Mouse (Mus musculus): ENCODE measurements at regions not wholly inside any gene's neighbourhood (a gene's known extent, or its start where the extent isn't known, plus 50 kb on each side); places are given as distances from the start of the nearest gene placed in this dataset.

DNA sequence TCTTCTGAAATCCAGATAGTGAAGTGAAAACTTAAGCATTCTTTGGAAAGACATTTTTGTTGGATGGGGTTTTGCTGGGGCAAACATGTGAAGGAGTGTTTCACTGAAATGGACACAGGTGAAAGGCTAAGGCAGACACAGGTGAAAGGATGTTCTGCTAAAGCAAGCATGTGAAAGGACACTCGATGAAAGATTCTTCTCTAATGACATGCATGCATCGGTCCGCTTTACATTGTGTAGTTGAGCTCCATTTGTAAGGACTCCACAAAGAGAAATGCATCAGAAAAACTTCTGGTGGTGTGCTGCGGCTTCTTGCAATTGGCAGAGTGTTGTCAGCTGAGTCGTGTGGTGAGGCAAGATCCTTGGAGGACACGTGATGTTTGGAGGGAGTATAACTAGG is 89.2 kb upstream of the Fam174b start:
- Histone ChIP-seq H3K9me3 (ENCODE audit: low read length) (no peaks in the 10 kb centered on the region), H3K4me3 (ENCODE audit: low read length) (no peak overlapping the region), H3K9ac (replicated peaks; ENCODE audit: low read length) (no peak overlapping the region), H3K36me3 (ENCODE audit: insufficient read depth, low read length) (no peaks in the 10 kb centered on the region), H3K4me1 (ENCODE audit: insufficient read depth, low read length) (no peaks in the 10 kb centered on the region; the same call in 1 of the 2 replicates), H3K27me3 (ENCODE audit: insufficient read depth, low read length) (no peaks in the 10 kb centered on the region), H3K4me2 (ENCODE audit: low read depth, low read length) (no peak overlapping the region), H3K27ac (no peak overlapping the region)
- TF ChIP-seq CTCF (IDR thresholded peaks at IDR 0.05; ENCODE audit: low read depth), result no peak
- 89% methylated on average over 6 of the region's 6 CpGs for WGBS
- no peak for DNase-seq (ENCODE audit: low spot score)
- ATAC-seq, result no peak

GRCm38 (mm10) chr7:73648010-73648409 is 92.1 kb upstream of the Fam174b start:
- H3K4me1 ChIP-seq (ENCODE audit: insufficient read depth, low read length), result 0 out of 2 replicates have a peak, but pooled peaks cover 4% of the 10 kb centered on the region
- H3K4me3 ChIP-seq (ENCODE audit: low read length), result no peak overlapping the region
- ATAC-seq (no peak), DNase-seq (ENCODE audit: low spot score) (peak; percentile 80)
- no peak overlapping the region for H3K9ac ChIP-seq (replicated peaks; ENCODE audit: low read length)
- H3K27me3 ChIP-seq (ENCODE audit: insufficient read depth, low read length), result no peaks in the 10 kb centered on the region
- TF ChIP-seq CTCF (IDR thresholded peaks at IDR 0.05; ENCODE audit: low read depth), result peak; percentile 84
- WGBS, result 26% methylated on average over 4 of the region's 4 CpGs
- no peak overlapping the region for H3K4me2 ChIP-seq (ENCODE audit: low read depth, low read length)
- H3K27ac ChIP-seq, result 0 out of 2 replicates have a peak overlapping the region, but pooled peaks have one; percentile 74
- H3K36me3 ChIP-seq (ENCODE audit: insufficient read depth, low read length), result no peaks in the 10 kb centered on the region
- H3K9me3 ChIP-seq (ENCODE audit: low read length), result no peaks in the 10 kb centered on the region

- DNase-seq (ENCODE audit: low spot score) (peak; percentile 76), ATAC-seq (peak; percentile 82)
- no peaks in the 10 kb centered on the region for H3K36me3 ChIP-seq (ENCODE audit: insufficient read depth, low read length)
- no peaks in the 10 kb centered on the region for H3K27me3 ChIP-seq (ENCODE audit: insufficient read depth, low read length)
- peak overlapping the region; percentile 74 for H3K27ac ChIP-seq
- no peak for TF ChIP-seq CTCF (IDR thresholded peaks at IDR 0.05; ENCODE audit: low read depth)
- H3K4me1 ChIP-seq (ENCODE audit: insufficient read depth, low read length), result 0 out of 2 replicates have a peak, but pooled peaks cover 4% of the 10 kb centered on the region
- 48% methylated on average over 4 of the region's 4 CpGs for WGBS
- 0 out of 2 replicates have a peak overlapping the region, but pooled peaks have one; percentile 5 for H3K4me2 ChIP-seq (ENCODE audit: low read depth, low read length)
- no peak overlapping the region for H3K4me3 ChIP-seq (ENCODE audit: low read length)
- H3K9ac ChIP-seq (replicated peaks; ENCODE audit: low read length), result no peak overlapping the region
- no peaks in the 10 kb centered on the region for H3K9me3 ChIP-seq (ENCODE audit: low read length)
Measured at GRCm38 (mm10) chr7:73647140-73647539, 93.0 kb upstream of the Fam174b start.

GRCm38 (mm10) chr7:73646711-73647110 is 93.4 kb upstream of the Fam174b start:
- no peaks in the 10 kb centered on the region for H3K9me3 ChIP-seq (ENCODE audit: low read length)
- no peaks in the 10 kb centered on the region for H3K36me3 ChIP-seq (ENCODE audit: insufficient read depth, low read length)
- ATAC-seq (peak; percentile 66), DNase-seq (ENCODE audit: low spot score) (peak; percentile 56)
- H3K4me3 ChIP-seq (ENCODE audit: low read length), result no peak overlapping the region
- no peak for TF ChIP-seq CTCF (IDR thresholded peaks at IDR 0.05; ENCODE audit: low read depth)
- WGBS, result 47% methylated on average over 5 of the region's 5 CpGs
- peak overlapping the region; percentile 74 for H3K27ac ChIP-seq
- H3K9ac ChIP-seq (replicated peaks; ENCODE audit: low read length), result no peak overlapping the region
- 0 out of 2 replicates have a peak, but pooled peaks cover 4% of the 10 kb centered on the region for H3K4me1 ChIP-seq (ENCODE audit: insufficient read depth, low read length)
- 0 out of 2 replicates have a peak overlapping the region, but pooled peaks have one; percentile 5 for H3K4me2 ChIP-seq (ENCODE audit: low read depth, low read length)
- H3K27me3 ChIP-seq (ENCODE audit: insufficient read depth, low read length), result no peaks in the 10 kb centered on the region

GRCm38 (mm10) chr7:73644362-73644904 is 95.7 kb upstream of the Fam174b start:
- Histone ChIP-seq H3K4me1 (ENCODE audit: insufficient read depth, low read length) (0 out of 2 replicates have a peak, but pooled peaks cover 4% of the 10 kb centered on the region), H3K4me3 (ENCODE audit: low read length) (no peak overlapping the region), H3K27ac (no peak overlapping the region), H3K27me3 (ENCODE audit: insufficient read depth, low read length) (no peaks in the 10 kb centered on the region), H3K9ac (replicated peaks; ENCODE audit: low read length) (no peak overlapping the region), H3K9me3 (ENCODE audit: low read length) (no peaks in the 10 kb centered on the region), H3K4me2 (ENCODE audit: low read depth, low read length) (no peak overlapping the region), H3K36me3 (ENCODE audit: insufficient read depth, low read length) (no peaks in the 10 kb centered on the region)
- TF ChIP-seq CTCF (IDR thresholded peaks at IDR 0.05; ENCODE audit: low read depth), result no peak
- no peak for ATAC-seq
- DNase-seq (ENCODE audit: low spot score), result peak; percentile 71
- 32% methylated on average over 4 of the region's 4 CpGs for WGBS

DNA sequence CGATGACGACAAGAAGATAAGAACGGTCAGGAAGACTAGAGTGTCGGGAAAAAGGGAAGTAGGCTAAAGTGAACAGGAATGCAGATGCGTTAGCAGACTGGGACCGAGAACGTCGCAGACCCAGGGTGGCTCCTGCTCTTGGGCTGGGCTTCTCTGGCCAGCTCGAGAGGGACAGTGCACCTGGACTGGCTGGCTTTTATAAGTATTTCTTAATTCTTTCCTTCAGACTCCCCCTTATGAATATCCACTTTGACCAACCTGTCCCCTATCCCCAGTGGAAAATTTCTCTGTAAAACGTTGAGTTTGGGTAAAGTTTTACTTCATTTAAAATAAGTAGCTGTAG is 96.1 kb upstream of the Fam174b start:
- TF ChIP-seq CTCF (IDR thresholded peaks at IDR 0.05; ENCODE audit: low read depth), result no peak
- no peaks in the 10 kb centered on the region for H3K36me3 ChIP-seq (ENCODE audit: insufficient read depth, low read length)
- H3K4me3 ChIP-seq (ENCODE audit: low read length), result no peak overlapping the region
- H3K27me3 ChIP-seq (ENCODE audit: insufficient read depth, low read length), result no peaks in the 10 kb centered on the region
- H3K9me3 ChIP-seq (ENCODE audit: low read length), result no peaks in the 10 kb centered on the region
- no peak for DNase-seq (ENCODE audit: low spot score)
- H3K4me1 ChIP-seq (ENCODE audit: insufficient read depth, low read length), result 0 out of 2 replicates have a peak, but pooled peaks cover 4% of the 10 kb centered on the region
- no peak overlapping the region for H3K4me2 ChIP-seq (ENCODE audit: low read depth, low read length)
- no peak overlapping the region for H3K27ac ChIP-seq
- no peak overlapping the region for H3K9ac ChIP-seq (replicated peaks; ENCODE audit: low read length)
- ATAC-seq, result no peak
- 56% methylated on average over 10 of the region's 10 CpGs for WGBS

DNA sequence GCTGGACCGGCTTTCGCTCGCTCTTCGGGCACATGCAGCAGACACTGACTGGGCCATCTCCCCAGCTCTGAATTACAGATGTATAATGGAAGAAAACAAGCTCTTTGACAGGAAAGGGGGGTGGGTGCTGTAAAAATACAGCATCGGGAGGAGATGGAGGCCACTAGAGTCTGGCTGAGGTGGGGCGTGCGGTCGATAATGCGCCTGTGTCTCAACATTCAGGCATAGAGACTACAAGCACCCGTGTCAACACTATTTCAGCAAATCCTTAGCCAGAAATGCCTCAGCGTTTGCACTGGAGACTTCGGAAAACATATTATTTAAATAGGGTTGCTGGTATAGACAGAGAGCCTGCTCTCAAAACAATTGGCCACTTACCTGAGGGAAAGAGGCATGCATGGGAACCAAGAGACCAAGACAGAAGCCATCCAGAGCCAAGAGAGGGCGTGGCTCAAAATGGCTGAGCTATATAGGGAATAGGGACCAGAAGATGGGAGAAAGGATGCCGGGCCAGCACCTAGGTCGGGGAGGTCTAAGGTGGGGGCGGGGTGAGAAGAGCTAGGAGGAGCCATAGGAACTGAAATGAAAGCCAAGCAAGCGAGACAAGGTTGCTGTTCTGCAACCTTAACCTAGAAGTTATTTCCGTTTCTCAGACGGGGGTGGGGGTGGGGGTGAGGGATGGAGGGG is 96.7 kb upstream of the Fam174b start:
- Histone ChIP-seq H3K27ac (no peak overlapping the region), H3K4me1 (ENCODE audit: insufficient read depth, low read length) (0 out of 2 replicates have a peak, but pooled peaks cover 4% of the 10 kb centered on the region), H3K9ac (replicated peaks; ENCODE audit: low read length) (no peak overlapping the region), H3K27me3 (ENCODE audit: insufficient read depth, low read length) (no peaks in the 10 kb centered on the region), H3K36me3 (ENCODE audit: insufficient read depth, low read length) (no peaks in the 10 kb centered on the region), H3K9me3 (ENCODE audit: low read length) (no peaks in the 10 kb centered on the region), H3K4me3 (ENCODE audit: low read length) (no peak overlapping the region), H3K4me2 (ENCODE audit: low read depth, low read length) (no peak overlapping the region)
- ATAC-seq (no peak), DNase-seq (ENCODE audit: low spot score) (no peak)
- WGBS, result 89% methylated on average over 19 of the region's 19 CpGs
- TF ChIP-seq CTCF (IDR thresholded peaks at IDR 0.05; ENCODE audit: low read depth), result no peak

Measured in hindbrain, postnatal 0 days (tissue).